ENCODE assay signal across 16 mouse cellular contexts in genomic region chr19:58873536-58873935, GRCm38 (mm10).
"Had no signal": no experiment of that assay in that cellular context is flagged by ENCODE, and none has a peak within 500 bp of the region (broad histone marks: within the 10 kb centered on the region; RNA-seq: fewer than 3 reads in every experiment).

No protein-coding gene starts in this region.

- H3K36me3 ChIP-seq: liver, embryonic 15.5 days; lung, embryonic 15.5 days; midbrain, embryonic 13.5 days; neural tube, embryonic 12.5 days had no signal

- H3K27me3 ChIP-seq: liver, embryonic 15.5 days; lung, embryonic 15.5 days; megakaryocyte, embryonic 14.5 days; midbrain, embryonic 13.5 days; neural tube, embryonic 12.5 days had no signal

- DNase-seq: liver, postnatal 0 days; lung, adult 2 months; lung, postnatal 14 days; lung, postnatal 36 days; right cerebral cortex, adult 18-20 months; right cerebral cortex, postnatal 25 days; right cerebral cortex, postnatal 4 days; spleen, adult 18-20 months; thymus, adult 18-20 months; thymus, postnatal 14 days; thymus, postnatal 36 days had no signal

- H3K4me3 ChIP-seq: liver, embryonic 15.5 days; lung, embryonic 15.5 days; megakaryocyte, embryonic 14.5 days; midbrain, embryonic 13.5 days; neural tube, embryonic 12.5 days had no signal
